Mouse (Mus musculus) testis, adult 2 months (tissue): ENCODE results near the gene Dapk1. TPM values are rescaled to one million over a fixed set of nuclear protein-coding genes. Genes with fewer than 3 reads are reported as not detected.
A peak's percentile ranks its signal among the peaks of the same experiment; 100 is the strongest.

Source experiments
- H3K27ac ChIP-seq: fragments of 200-500 bp; 2 replicates; pipeline ENCODE4 v1.5.1; 2012; ENCODE audit warnings: low read depth, low read length; ENCODE audit not compliant: control insufficient read depth, insufficient read depth
- H3K27me3 ChIP-seq: fragments of 200-500 bp; 2 replicates; pipeline ENCODE4 v1.6.1; 2012; ENCODE audit warnings: mild to moderate bottlenecking, low read length, moderate library complexity; ENCODE audit not compliant: control insufficient read depth, insufficient read depth
- H3K36me3 ChIP-seq: fragments of 200-500 bp; 2 replicates; pipeline ENCODE4 v1.6.1; 2012; ENCODE audit warnings: mild to moderate bottlenecking, low read length; ENCODE audit not compliant: control insufficient read depth, insufficient read depth
- H3K4me1 ChIP-seq: fragments of 200-500 bp; 2 replicates; pipeline ENCODE4 v1.6.1; 2012; ENCODE audit warnings: low read length; ENCODE audit not compliant: control insufficient read depth, insufficient read depth
- H3K4me3 ChIP-seq: fragments of 200-500 bp; 2 replicates; pipeline ENCODE4 v1.5.1; 2012; ENCODE audit warnings: low read depth, mild to moderate bottlenecking, low read length, moderate library complexity, mixed read lengths; ENCODE audit not compliant: control insufficient read depth
- CTCF ChIP-seq: fragments of 200-500 bp; IDR thresholded peaks from 2 replicates; pipeline ENCODE4 v1.5.1; 2012; ENCODE audit warnings: low read depth, mild to moderate bottlenecking, inconsistent platforms, low read length, moderate library complexity; ENCODE audit not compliant: control insufficient read depth, insufficient read depth, insufficient replicate concordance
- POLR2A ChIP-seq: fragments of 200-500 bp; IDR thresholded peaks from 2 replicates; pipeline ENCODE4 v1.6.1; 2012; ENCODE audit warnings: low read depth, mild to moderate bottlenecking, inconsistent platforms, low read length, moderate library complexity; ENCODE audit not compliant: control insufficient read depth
- polyA plus RNA-seq: library from polyadenylated mRNA; depleted of rRNA; stranded (reverse); fragments of >200 nt; gene quantifications from 2 replicates; pipeline ENCODE4 v1.2.3, GENCODE M21; 2012

The Dapk1 gene
- polyA plus RNA-seq, 1 experiment: 2.6 TPM

- TF ChIP-seq POLR2A (no peak), CTCF (no peak)
- no peak overlapping the region for H3K27ac ChIP-seq
- no peaks in the 10 kb centered on the region for H3K36me3 ChIP-seq
- no peak overlapping the region for H3K4me3 ChIP-seq
- no peaks in the 10 kb centered on the region for H3K4me1 ChIP-seq
- no peaks in the 10 kb centered on the region for H3K27me3 ChIP-seq
Measured at GRCm38 (mm10) chr13:60635636-60636035, 33.9 kb downstream of the Dapk1 start.

DNA sequence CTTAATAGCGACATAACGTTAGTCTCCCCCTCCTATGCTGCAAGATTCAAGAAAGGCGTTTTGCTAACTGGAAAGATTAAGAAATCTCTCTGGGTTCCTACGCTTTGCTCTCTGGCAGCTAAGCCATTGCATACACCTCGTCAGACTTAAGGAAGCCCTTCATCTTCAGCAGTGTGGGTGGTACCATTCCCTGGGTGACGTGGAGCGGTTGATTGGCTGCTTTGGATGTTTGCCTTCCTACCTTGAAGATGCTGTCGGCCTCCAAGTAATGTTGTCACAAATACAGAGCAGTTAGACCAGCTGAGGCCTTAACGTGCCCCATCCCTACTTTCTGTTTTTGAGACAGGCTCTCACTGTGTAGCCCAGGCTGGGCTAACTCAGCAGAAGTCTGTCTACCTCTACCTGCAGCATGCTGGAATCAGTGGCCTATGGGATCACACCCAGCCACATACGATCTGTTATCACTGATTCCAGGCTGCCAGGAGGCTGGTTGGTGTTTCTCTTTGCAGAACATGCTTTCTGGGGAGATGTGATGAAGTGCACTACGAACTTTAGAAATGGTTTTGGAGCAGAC is 37.8 kb downstream of the Dapk1 start:
- H3K27me3 ChIP-seq: no peaks in the 10 kb centered on the region
- TF ChIP-seq POLR2A: no peak
- no peak for TF ChIP-seq CTCF
- H3K36me3 ChIP-seq: no peaks in the 10 kb centered on the region

DNA sequence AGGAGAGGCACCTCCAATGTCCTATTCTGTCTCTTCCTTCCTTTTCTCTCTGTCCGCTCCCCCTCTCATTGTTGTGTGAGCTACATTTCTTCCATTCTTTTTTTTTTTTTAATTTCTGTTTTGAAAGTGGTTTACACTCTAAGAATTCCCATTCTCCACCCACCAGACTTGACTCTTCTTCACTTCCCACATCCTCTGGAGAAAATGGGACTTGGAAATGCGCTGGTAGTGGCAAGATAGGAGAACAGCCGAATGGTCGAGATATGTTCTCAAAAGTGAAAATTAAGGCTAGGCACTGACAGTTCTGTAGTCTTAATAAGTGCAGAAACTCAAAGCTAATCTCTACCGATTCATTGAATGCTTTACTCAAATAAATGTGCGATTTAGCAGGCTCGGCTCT is 38.7 kb downstream of the Dapk1 start:
- no peak for TF ChIP-seq POLR2A
- no peak for TF ChIP-seq CTCF
- no peak overlapping the region for H3K4me3 ChIP-seq
- H3K27ac ChIP-seq: no peak overlapping the region
- H3K36me3 ChIP-seq: no peaks in the 10 kb centered on the region
- H3K27me3 ChIP-seq: no peaks in the 10 kb centered on the region
- H3K4me1 ChIP-seq: no peaks in the 10 kb centered on the region; the same call in 1 of the 2 replicates

More for the DNA sequence above, 37.8 kb downstream of the Dapk1 start:
- H3K4me1 ChIP-seq: no peaks in the 10 kb centered on the region; the same call in 1 of the 2 replicates
- no peak overlapping the region for H3K27ac ChIP-seq
- H3K4me3 ChIP-seq: no peak overlapping the region

GRCm38 (mm10) chr13:60644457-60644889 is 42.7 kb downstream of the Dapk1 start:
- Histone ChIP-seq H3K36me3 (no peaks in the 10 kb centered on the region), H3K4me1 (no peaks in the 10 kb centered on the region; the same call in 1 of the 2 replicates), H3K27me3 (no peaks in the 10 kb centered on the region), H3K27ac (0 out of 2 replicates have a peak overlapping the region, but pooled peaks have one; percentile 33), H3K4me3 (no peak overlapping the region)
- TF ChIP-seq POLR2A (no peak), CTCF (no peak)

DNA sequence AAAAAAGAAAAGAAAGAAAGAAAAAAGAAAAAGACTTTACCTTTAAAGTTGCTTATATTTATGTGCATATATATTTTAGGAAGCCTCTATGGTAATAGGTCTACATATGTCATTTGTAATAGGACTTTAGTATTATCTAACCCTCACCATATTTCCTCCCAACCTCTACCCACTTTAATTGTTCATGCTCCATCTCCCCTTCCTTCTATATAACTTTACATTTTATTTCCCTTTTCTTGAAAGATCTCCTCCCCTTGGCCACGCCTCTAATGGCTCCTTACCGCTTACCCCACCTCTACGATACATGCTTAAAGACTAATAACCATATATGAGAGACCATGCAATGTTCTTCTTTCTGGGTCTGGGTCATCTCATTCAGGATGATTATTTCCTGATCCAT is 45.0 kb downstream of the Dapk1 start:
- TF ChIP-seq CTCF (no peak), POLR2A (no peak)
- H3K4me1 ChIP-seq: no peaks in the 10 kb centered on the region; the same call in 1 of the 2 replicates
- H3K36me3 ChIP-seq: no peaks in the 10 kb centered on the region
- H3K27ac ChIP-seq: no peak overlapping the region
- no peaks in the 10 kb centered on the region for H3K27me3 ChIP-seq
- no peak overlapping the region for H3K4me3 ChIP-seq

- Histone ChIP-seq H3K4me3 (no peak overlapping the region), H3K27me3 (no peaks in the 10 kb centered on the region), H3K27ac (no peak overlapping the region), H3K4me1 (no peaks in the 10 kb centered on the region; the same call in 1 of the 2 replicates), H3K36me3 (no peaks in the 10 kb centered on the region)
- TF ChIP-seq POLR2A: no peak
- TF ChIP-seq CTCF: no peak
Measured at GRCm38 (mm10) chr13:60648350-60648749, 46.6 kb downstream of the Dapk1 start.

DNA sequence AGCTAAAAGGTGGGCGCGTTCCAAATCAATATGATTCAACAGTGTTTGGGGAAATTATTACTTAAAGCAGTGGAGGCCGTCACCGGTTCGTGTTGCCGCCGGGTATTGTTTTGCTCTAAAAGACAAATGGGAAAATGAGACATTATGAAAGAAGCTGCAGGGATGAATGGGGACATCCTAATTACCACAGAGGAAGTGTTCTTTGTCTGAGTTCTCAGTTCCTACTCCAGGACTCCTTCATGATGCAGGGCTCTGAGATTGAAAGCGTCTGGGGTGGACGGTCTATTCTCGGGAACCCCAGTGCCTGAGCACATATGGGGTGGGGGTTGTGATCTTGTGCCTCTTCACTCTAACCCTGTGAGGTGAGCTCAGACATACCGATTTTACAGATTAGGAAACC is 48.3 kb downstream of the Dapk1 start:
- H3K36me3 ChIP-seq: no peaks in the 10 kb centered on the region
- no peak overlapping the region for H3K27ac ChIP-seq
- no peak overlapping the region for H3K4me3 ChIP-seq
- TF ChIP-seq POLR2A (no peak), CTCF (no peak)
- no peaks in the 10 kb centered on the region for H3K27me3 ChIP-seq
- H3K4me1 ChIP-seq: no peaks in the 10 kb centered on the region
